Mouse (Mus musculus): ENCODE data around the gene Pxdn. TPM values are rescaled to one million over a fixed set of nuclear protein-coding genes. Genes with fewer than 3 reads are reported as not detected.

Pxdn gene
- polyA plus RNA-seq, 1 experiment, result 50.5 TPM

- Histone ChIP-seq H3K27me3 (ENCODE audit: control insufficient read depth, insufficient read depth, insufficient read length) (no peaks in the 10 kb centered on the region), H3K36me3 (ENCODE audit: control insufficient read depth, insufficient read depth) (no peaks in the 10 kb centered on the region), H3ac (ENCODE audit: control insufficient read depth, insufficient read length) (no peak overlapping the region), H3K4me3 (no peak overlapping the region), H3K79me2 (ENCODE audit: control insufficient read depth, insufficient read depth) (peaks cover 76% of the 10 kb centered on the region), H3K4me2 (ENCODE audit: low read depth) (peak overlapping the region; percentile 57)
- TF ChIP-seq CEBPB (IDR thresholded peaks at IDR 0.05; ENCODE audit: insufficient read depth, poor library complexity, severe bottlenecking) (no peak), POLR2AphosphoS2 (IDR thresholded peaks at IDR 0.05; ENCODE audit: insufficient read length, low read depth) (no peak), MAX (IDR thresholded peaks at IDR 0.05; ENCODE audit: low read depth) (no peak), MYOD1 (IDR thresholded peaks at IDR 0.05; ENCODE audit: control insufficient read depth in 1 of 3, insufficient read length in 2 of 3, low read depth in 2 of 3) (peak in 2 of 3 experiments; percentile 37 to 49)
Measured at GRCm38 (mm10) chr12:29953999-29954398, 16.6 kb downstream of the Pxdn start.

- H3ac ChIP-seq (ENCODE audit: control insufficient read depth, insufficient read length), result no peak overlapping the region
- H3K4me3 ChIP-seq, result no peak overlapping the region
- no peaks in the 10 kb centered on the region for H3K36me3 ChIP-seq (ENCODE audit: control insufficient read depth, insufficient read depth)
- H3K4me2 ChIP-seq (ENCODE audit: low read depth), result peak overlapping the region; percentile 57
- H3K27me3 ChIP-seq (ENCODE audit: control insufficient read depth, insufficient read depth, insufficient read length), result no peaks in the 10 kb centered on the region
- TF ChIP-seq TCF12 (IDR thresholded peaks at IDR 0.05; ENCODE audit: insufficient read depth, poor library complexity, severe bottlenecking) (no peak), MAX (IDR thresholded peaks at IDR 0.05; ENCODE audit: low read depth) (no peak), POLR2AphosphoS2 (IDR thresholded peaks at IDR 0.05; ENCODE audit: insufficient read length, low read depth) (no peak), MYOG (IDR thresholded peaks at IDR 0.05; ENCODE audit: control insufficient read depth in 1 of 3, insufficient read depth in 1 of 3, insufficient read length in 2 of 3, low read depth in 2 of 3) (no peak), REST (IDR thresholded peaks at IDR 0.05; ENCODE audit: insufficient read depth, insufficient read length) (no peak), SRF (IDR thresholded peaks at IDR 0.05; ENCODE audit: control insufficient read depth, insufficient read length, low read depth) (no peak), TCF3 (IDR thresholded peaks at IDR 0.05; ENCODE audit: insufficient read length, low read depth) (no peak), CEBPB (IDR thresholded peaks at IDR 0.05; ENCODE audit: insufficient read depth, poor library complexity, severe bottlenecking) (no peak), POLR2A (IDR thresholded peaks at IDR 0.05; ENCODE audit: insufficient read length, low read depth) (no peak), E2F4 (IDR thresholded peaks at IDR 0.05; ENCODE audit: insufficient read depth) (no peak), USF1 (IDR thresholded peaks at IDR 0.05; ENCODE audit: low read depth) (no peak), MYOD1 (IDR thresholded peaks at IDR 0.05; ENCODE audit: control insufficient read depth in 1 of 3, insufficient read length in 2 of 3, low read depth in 2 of 3) (no peak)
- H3K79me2 ChIP-seq (ENCODE audit: control insufficient read depth, insufficient read depth), result peaks cover 76% of the 10 kb centered on the region
Measured at GRCm38 (mm10) chr12:29954464-29954863, 17.1 kb downstream of the Pxdn start.

GRCm38 (mm10) chr12:29956969-29957368, 19.6 kb downstream of the Pxdn start:
- no peak overlapping the region for H3ac ChIP-seq (ENCODE audit: control insufficient read depth, insufficient read length)
- H3K79me2 ChIP-seq (ENCODE audit: control insufficient read depth, insufficient read depth), result peaks cover 74% of the 10 kb centered on the region
- TF ChIP-seq MYOD1 (IDR thresholded peaks at IDR 0.05; ENCODE audit: control insufficient read depth in 1 of 3, insufficient read length in 2 of 3, low read depth in 2 of 3) (no peak), CEBPB (IDR thresholded peaks at IDR 0.05; ENCODE audit: insufficient read depth, poor library complexity, severe bottlenecking) (no peak), USF1 (IDR thresholded peaks at IDR 0.05; ENCODE audit: low read depth) (no peak), MAX (IDR thresholded peaks at IDR 0.05; ENCODE audit: low read depth) (no peak), TCF12 (IDR thresholded peaks at IDR 0.05; ENCODE audit: insufficient read depth, poor library complexity, severe bottlenecking) (no peak), SRF (IDR thresholded peaks at IDR 0.05; ENCODE audit: control insufficient read depth, insufficient read length, low read depth) (no peak), POLR2A (IDR thresholded peaks at IDR 0.05; ENCODE audit: insufficient read length, low read depth) (no peak), E2F4 (IDR thresholded peaks at IDR 0.05; ENCODE audit: insufficient read depth) (no peak), TCF3 (IDR thresholded peaks at IDR 0.05; ENCODE audit: insufficient read length, low read depth) (no peak), REST (IDR thresholded peaks at IDR 0.05; ENCODE audit: insufficient read depth, insufficient read length) (no peak), MYOG (IDR thresholded peaks at IDR 0.05; ENCODE audit: control insufficient read depth in 1 of 3, insufficient read depth in 1 of 3, insufficient read length in 2 of 3, low read depth in 2 of 3) (no peak), POLR2AphosphoS2 (IDR thresholded peaks at IDR 0.05; ENCODE audit: insufficient read length, low read depth) (no peak)
- H3K36me3 ChIP-seq (ENCODE audit: control insufficient read depth, insufficient read depth), result no peaks in the 10 kb centered on the region
- no peak overlapping the region for H3K4me3 ChIP-seq
- no peak overlapping the region for H3K4me2 ChIP-seq (ENCODE audit: low read depth)
- no peaks in the 10 kb centered on the region for H3K27me3 ChIP-seq (ENCODE audit: control insufficient read depth, insufficient read depth, insufficient read length)

- Histone ChIP-seq H3K4me2 (ENCODE audit: low read depth) (no peak overlapping the region), H3K36me3 (ENCODE audit: control insufficient read depth, insufficient read depth) (no peaks in the 10 kb centered on the region), H3ac (ENCODE audit: control insufficient read depth, insufficient read length) (no peak overlapping the region), H3K27me3 (ENCODE audit: control insufficient read depth, insufficient read depth, insufficient read length) (no peaks in the 10 kb centered on the region), H3K4me3 (no peak overlapping the region), H3K79me2 (ENCODE audit: control insufficient read depth, insufficient read depth) (peaks cover 80% of the 10 kb centered on the region)
- TF ChIP-seq REST (IDR thresholded peaks at IDR 0.05; ENCODE audit: insufficient read depth, insufficient read length) (no peak), MYOG (IDR thresholded peaks at IDR 0.05; ENCODE audit: control insufficient read depth in 1 of 3, insufficient read depth in 1 of 3, insufficient read length in 2 of 3, low read depth in 2 of 3) (no peak), E2F4 (IDR thresholded peaks at IDR 0.05; ENCODE audit: insufficient read depth) (no peak), POLR2A (IDR thresholded peaks at IDR 0.05; ENCODE audit: insufficient read length, low read depth) (no peak), TCF3 (IDR thresholded peaks at IDR 0.05; ENCODE audit: insufficient read length, low read depth) (no peak), USF1 (IDR thresholded peaks at IDR 0.05; ENCODE audit: low read depth) (no peak)
Measured at GRCm38 (mm10) chr12:29958637-29959036, 21.2 kb downstream of the Pxdn start.

GRCm38 (mm10) chr12:29961041-29961440, 23.6 kb downstream of the Pxdn start:
- no peak overlapping the region for H3ac ChIP-seq (ENCODE audit: control insufficient read depth, insufficient read length)
- H3K79me2 ChIP-seq (ENCODE audit: control insufficient read depth, insufficient read depth), result peaks cover 77% of the 10 kb centered on the region
- H3K27me3 ChIP-seq (ENCODE audit: control insufficient read depth, insufficient read depth, insufficient read length), result no peaks in the 10 kb centered on the region
- no peaks in the 10 kb centered on the region for H3K36me3 ChIP-seq (ENCODE audit: control insufficient read depth, insufficient read depth)
- no peak overlapping the region for H3K4me3 ChIP-seq
- no peak for TF ChIP-seq REST (IDR thresholded peaks at IDR 0.05; ENCODE audit: insufficient read depth, insufficient read length)
- TF ChIP-seq TCF12 (IDR thresholded peaks at IDR 0.05; ENCODE audit: insufficient read depth, poor library complexity, severe bottlenecking), result no peak
- no peak for TF ChIP-seq E2F4 (IDR thresholded peaks at IDR 0.05; ENCODE audit: insufficient read depth)
- no peak for TF ChIP-seq SRF (IDR thresholded peaks at IDR 0.05; ENCODE audit: control insufficient read depth, insufficient read length, low read depth)
- no peak for TF ChIP-seq MYOD1 (IDR thresholded peaks at IDR 0.05; ENCODE audit: control insufficient read depth in 1 of 3, insufficient read length in 2 of 3, low read depth in 2 of 3)
- no peak for TF ChIP-seq USF1 (IDR thresholded peaks at IDR 0.05; ENCODE audit: low read depth)
- TF ChIP-seq POLR2AphosphoS2 (IDR thresholded peaks at IDR 0.05; ENCODE audit: insufficient read length, low read depth), result no peak
- no peak for TF ChIP-seq TCF3 (IDR thresholded peaks at IDR 0.05; ENCODE audit: insufficient read length, low read depth)
- no peak for TF ChIP-seq CEBPB (IDR thresholded peaks at IDR 0.05; ENCODE audit: insufficient read depth, poor library complexity, severe bottlenecking)
- no peak for TF ChIP-seq POLR2A (IDR thresholded peaks at IDR 0.05; ENCODE audit: insufficient read length, low read depth)
- TF ChIP-seq MYOG (IDR thresholded peaks at IDR 0.05; ENCODE audit: control insufficient read depth in 1 of 3, insufficient read depth in 1 of 3, insufficient read length in 2 of 3, low read depth in 2 of 3), result no peak
- no peak for TF ChIP-seq MAX (IDR thresholded peaks at IDR 0.05; ENCODE audit: low read depth)
- no peak overlapping the region for H3K4me2 ChIP-seq (ENCODE audit: low read depth)

Data from myocyte (in vitro differentiated cells).